Mouse (Mus musculus): ENCODE data around the gene Acvr1b. TPM values are rescaled to one million over a fixed set of nuclear protein-coding genes. Genes with fewer than 3 reads are reported as not detected.
A peak's percentile ranks its signal among the peaks of the same experiment; 100 is the strongest.

Gene Acvr1b
- polyA plus RNA-seq, 1 experiment from 2014 or later, result 6.6 TPM

DNA sequence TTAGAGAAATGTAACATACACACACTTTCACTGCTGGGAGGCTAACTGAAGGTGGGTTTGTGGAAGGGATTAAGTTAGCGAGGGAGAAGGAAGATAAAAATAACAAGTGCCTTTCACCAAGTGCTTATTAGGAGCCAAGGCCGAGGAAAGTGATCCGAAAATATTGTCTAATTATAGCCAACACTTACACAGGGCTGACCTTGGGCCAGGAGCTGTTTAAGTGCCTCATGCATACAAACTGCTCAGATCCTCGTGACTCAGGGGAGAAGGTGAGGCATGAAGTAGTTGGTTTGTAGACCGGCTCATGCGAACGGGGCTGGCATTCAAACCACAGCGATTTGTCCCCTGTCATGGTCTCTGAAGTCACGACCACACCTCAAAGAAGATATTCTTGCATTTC lies 67.4 kb downstream of the Acvr1b start:
- Histone ChIP-seq H3K4me3 (ENCODE audit: low read depth, low read length) (0 out of 2 replicates have a peak overlapping the region, but pooled peaks have one; percentile 12), H3K9ac (replicated peaks; ENCODE audit: low read depth) (no peak overlapping the region), H3K36me3 (ENCODE audit: insufficient read depth, low read length) (no peaks in the 10 kb centered on the region), H3K27me3 (replicated peaks; ENCODE audit: insufficient read depth, low read length) (no peaks in the 10 kb centered on the region), H3K9me3 (ENCODE audit: low read length) (no peaks in the 10 kb centered on the region), H3K27ac (ENCODE audit: low read length) (peak overlapping the region; percentile 52; the same call in 1 of the 2 replicates), H3K4me1 (ENCODE audit: insufficient read depth, low read depth, low read length) (peaks cover 9% of the 10 kb centered on the region; the same call in 1 of the 2 replicates), H3K4me2 (replicated peaks; ENCODE audit: low read depth, low read length) (peak overlapping the region; percentile 53)
- no peak for TF ChIP-seq CTCF (IDR thresholded peaks at IDR 0.05)
- no peak; the same call in 1 of the 2 replicates for TF ChIP-seq EP300 (IDR thresholded peaks at IDR 0.05)
- ATAC-seq (no peak), DNase-seq (ENCODE audit: low spot score) (no peak)
- WGBS, result 30% methylated on average over 9 of the region's 9 CpGs

GRCm38 (mm10) chr15:101241853-101242252 lies 68.0 kb downstream of the Acvr1b start:
- no peak for ATAC-seq
- H3K9me3 ChIP-seq (ENCODE audit: low read length), result no peaks in the 10 kb centered on the region
- WGBS, result 58% methylated on average over 9 of the region's 9 CpGs
- no peak overlapping the region for H3K4me2 ChIP-seq (replicated peaks; ENCODE audit: low read depth, low read length)
- no peaks in the 10 kb centered on the region for H3K36me3 ChIP-seq (ENCODE audit: insufficient read depth, low read length)
- DNase-seq (ENCODE audit: low spot score), result no peak
- TF ChIP-seq EP300 (IDR thresholded peaks at IDR 0.05) (no peak), CTCF (IDR thresholded peaks at IDR 0.05) (no peak)
- no peaks in the 10 kb centered on the region for H3K27me3 ChIP-seq (replicated peaks; ENCODE audit: insufficient read depth, low read length)
- H3K4me1 ChIP-seq (ENCODE audit: insufficient read depth, low read depth, low read length), result peaks cover 10% of the 10 kb centered on the region; the same call in 1 of the 2 replicates
- no peak overlapping the region for H3K4me3 ChIP-seq (ENCODE audit: low read depth, low read length)
- peak overlapping the region; percentile 52 for H3K27ac ChIP-seq (ENCODE audit: low read length)
- H3K9ac ChIP-seq (replicated peaks; ENCODE audit: low read depth), result no peak overlapping the region

DNA sequence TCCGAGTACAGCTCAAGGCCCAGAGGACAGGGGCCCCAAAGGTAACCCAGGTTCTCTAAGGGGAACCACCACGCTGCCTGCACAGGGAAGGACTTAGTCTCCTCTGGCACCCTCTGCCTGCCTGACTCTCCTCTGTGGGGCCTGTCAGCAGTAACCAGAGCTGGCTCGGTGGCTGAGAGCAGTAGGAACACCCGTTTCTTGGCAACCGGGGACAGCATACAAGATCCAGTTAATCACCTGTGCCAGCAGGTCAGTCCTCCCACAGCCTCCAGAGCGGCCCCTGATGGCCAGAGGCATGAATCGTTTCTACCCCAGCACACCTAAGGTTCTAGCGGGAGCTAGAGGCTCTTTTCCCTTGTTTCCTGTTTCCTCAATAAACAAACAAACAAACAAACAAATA lies 68.8 kb downstream of the Acvr1b start:
- TF ChIP-seq EP300 (IDR thresholded peaks at IDR 0.05) (no peak), CTCF (IDR thresholded peaks at IDR 0.05) (peak; percentile 57)
- H3K27ac ChIP-seq (ENCODE audit: low read length), result peak overlapping the region; percentile 20; the same call in 1 of the 2 replicates
- no peak overlapping the region for H3K9ac ChIP-seq (replicated peaks; ENCODE audit: low read depth)
- no peaks in the 10 kb centered on the region for H3K9me3 ChIP-seq (ENCODE audit: low read length)
- no peak overlapping the region for H3K4me3 ChIP-seq (ENCODE audit: low read depth, low read length)
- WGBS, result 29% methylated on average over 8 of the region's 8 CpGs
- DNase-seq (ENCODE audit: low spot score), result peak; percentile 92
- H3K4me2 ChIP-seq (replicated peaks; ENCODE audit: low read depth, low read length), result no peak overlapping the region
- H3K4me1 ChIP-seq (ENCODE audit: insufficient read depth, low read depth, low read length), result peaks cover 15% of the 10 kb centered on the region; the same call in 1 of the 2 replicates
- H3K27me3 ChIP-seq (replicated peaks; ENCODE audit: insufficient read depth, low read length), result no peaks in the 10 kb centered on the region
- ATAC-seq, result 0 out of 2 replicates have a peak, but pooled peaks have one; percentile 5
- H3K36me3 ChIP-seq (ENCODE audit: insufficient read depth, low read length), result no peaks in the 10 kb centered on the region

DNA sequence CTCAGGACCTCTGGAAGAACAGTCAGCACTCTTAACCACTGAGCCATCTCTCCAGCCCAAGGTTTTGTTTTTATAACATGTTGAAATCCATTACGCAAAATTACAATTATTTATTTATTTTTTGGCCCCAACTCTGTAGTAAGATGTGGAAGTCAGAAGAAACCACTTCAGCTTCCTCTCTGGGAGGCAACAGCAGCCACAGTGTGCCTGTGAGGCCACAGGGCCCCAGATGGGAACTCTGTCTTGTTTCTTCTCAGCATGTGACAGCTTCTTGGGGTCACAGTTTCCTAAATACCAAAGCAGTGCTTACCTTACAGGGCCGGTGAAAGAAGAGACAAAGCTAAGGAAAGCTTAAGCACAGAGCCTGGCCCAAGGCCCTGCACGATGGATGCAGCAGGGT lies 70.1 kb downstream of the Acvr1b start:
- TF ChIP-seq EP300 (IDR thresholded peaks at IDR 0.05) (no peak), CTCF (IDR thresholded peaks at IDR 0.05) (no peak)
- H3K27ac ChIP-seq (ENCODE audit: low read length), result no peak overlapping the region
- H3K4me1 ChIP-seq (ENCODE audit: insufficient read depth, low read depth, low read length), result peaks cover 19% of the 10 kb centered on the region; the same call in 1 of the 2 replicates
- ATAC-seq (no peak), DNase-seq (ENCODE audit: low spot score) (no peak)
- H3K36me3 ChIP-seq (ENCODE audit: insufficient read depth, low read length), result no peaks in the 10 kb centered on the region
- H3K9ac ChIP-seq (replicated peaks; ENCODE audit: low read depth), result no peak overlapping the region
- H3K27me3 ChIP-seq (replicated peaks; ENCODE audit: insufficient read depth, low read length), result no peaks in the 10 kb centered on the region
- H3K9me3 ChIP-seq (ENCODE audit: low read length), result no peaks in the 10 kb centered on the region
- WGBS, result 62% methylated on average over 3 of the region's 3 CpGs
- no peak overlapping the region for H3K4me3 ChIP-seq (ENCODE audit: low read depth, low read length)
- H3K4me2 ChIP-seq (replicated peaks; ENCODE audit: low read depth, low read length), result no peak overlapping the region

DNA sequence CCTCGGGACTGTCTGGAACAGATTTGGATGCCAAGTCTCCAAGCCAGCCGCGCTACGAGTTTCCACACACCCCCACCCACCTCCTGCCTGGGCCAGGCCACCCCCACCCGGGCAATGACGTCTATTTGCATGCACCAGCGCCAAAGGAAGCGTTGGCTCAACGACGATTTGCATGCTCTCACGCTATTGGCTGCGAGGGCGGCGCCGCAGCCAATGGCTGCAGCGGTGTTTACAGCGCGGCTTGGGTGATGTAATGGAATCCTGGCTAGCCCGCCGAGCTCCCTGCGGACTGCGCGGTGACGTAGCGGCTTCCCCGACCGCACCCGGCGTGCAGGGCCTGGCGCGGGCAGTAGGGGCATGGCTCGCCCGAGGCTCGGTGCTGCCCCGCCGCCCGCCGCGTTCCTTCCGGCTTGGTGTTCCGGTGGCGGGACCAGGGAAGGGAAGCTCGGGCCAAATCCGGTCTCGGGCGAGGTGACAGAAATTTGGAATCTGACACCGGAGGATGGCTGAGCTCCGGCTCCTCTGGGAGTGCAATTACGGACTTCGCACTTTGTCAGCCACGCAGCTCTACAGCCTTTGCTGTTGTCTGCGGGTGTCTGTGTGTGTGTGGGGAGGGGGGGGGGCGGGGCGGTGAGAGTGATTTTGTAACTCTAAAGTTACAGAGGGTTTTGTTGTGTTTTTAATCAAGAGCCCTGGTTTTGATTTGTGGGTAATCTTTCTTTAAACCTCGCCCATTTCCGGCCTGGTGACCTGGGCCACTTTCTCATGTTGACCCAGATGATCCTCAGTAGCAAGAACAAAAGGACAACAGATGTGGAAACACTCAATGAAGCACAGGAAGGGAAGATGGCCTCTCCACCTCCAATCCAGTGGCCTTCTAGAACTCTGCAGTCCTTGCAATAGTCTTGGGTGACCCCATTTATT lies 72.6 kb downstream of the Acvr1b start:
- no peak overlapping the region for H3K9ac ChIP-seq (replicated peaks; ENCODE audit: low read depth)
- WGBS, result 2% methylated on average over 54 of the region's 56 CpGs
- peak; percentile 98 for ATAC-seq
- H3K4me2 ChIP-seq (replicated peaks; ENCODE audit: low read depth, low read length), result peak overlapping the region; percentile 49
- no peaks in the 10 kb centered on the region for H3K36me3 ChIP-seq (ENCODE audit: insufficient read depth, low read length)
- H3K4me3 ChIP-seq (ENCODE audit: low read depth, low read length), result peak overlapping the region; percentile 20
- peaks cover 11% of the 10 kb centered on the region; the same call in 1 of the 2 replicates for H3K4me1 ChIP-seq (ENCODE audit: insufficient read depth, low read depth, low read length)
- H3K27ac ChIP-seq (ENCODE audit: low read length), result peak overlapping the region; percentile 93
- peak; percentile 66 for TF ChIP-seq CTCF (IDR thresholded peaks at IDR 0.05)
- TF ChIP-seq EP300 (IDR thresholded peaks at IDR 0.05), result peak; percentile 39; the same call in 1 of the 2 replicates
- no peaks in the 10 kb centered on the region for H3K9me3 ChIP-seq (ENCODE audit: low read length)
- peak; percentile 99 for DNase-seq (ENCODE audit: low spot score)
- H3K27me3 ChIP-seq (replicated peaks; ENCODE audit: insufficient read depth, low read length), result no peaks in the 10 kb centered on the region

- WGBS, result 71% methylated on average over 1 of the region's 1 CpGs
These were observed 73.3 kb downstream of the Acvr1b start for GRCm38 (mm10) chr15:101247155-101247498.

More at GRCm38 (mm10) chr15:101247155-101247498, 73.3 kb downstream of the Acvr1b start:
- Histone ChIP-seq H3K27me3 (replicated peaks; ENCODE audit: insufficient read depth, low read length) (no peaks in the 10 kb centered on the region), H3K4me1 (ENCODE audit: insufficient read depth, low read depth, low read length) (peaks cover 11% of the 10 kb centered on the region; the same call in 1 of the 2 replicates), H3K4me2 (replicated peaks; ENCODE audit: low read depth, low read length) (no peak overlapping the region), H3K27ac (ENCODE audit: low read length) (peak overlapping the region; percentile 93), H3K36me3 (ENCODE audit: insufficient read depth, low read length) (no peaks in the 10 kb centered on the region), H3K9me3 (ENCODE audit: low read length) (no peaks in the 10 kb centered on the region), H3K9ac (replicated peaks; ENCODE audit: low read depth) (no peak overlapping the region), H3K4me3 (ENCODE audit: low read depth, low read length) (no peak overlapping the region)
- no peak for TF ChIP-seq CTCF (IDR thresholded peaks at IDR 0.05)
- TF ChIP-seq EP300 (IDR thresholded peaks at IDR 0.05), result no peak
- ATAC-seq, result no peak
- no peak for DNase-seq (ENCODE audit: low spot score)

Data from lung, postnatal 0 days (tissue).